Mouse (Mus musculus): ENCODE data around the gene Shd.
"Not testable (repeated sequence)": the region's sequence is repeated elsewhere in the genome, so short reads cannot be mapped to it uniquely, and the experiment has no call there.

Shd gene

DNA sequence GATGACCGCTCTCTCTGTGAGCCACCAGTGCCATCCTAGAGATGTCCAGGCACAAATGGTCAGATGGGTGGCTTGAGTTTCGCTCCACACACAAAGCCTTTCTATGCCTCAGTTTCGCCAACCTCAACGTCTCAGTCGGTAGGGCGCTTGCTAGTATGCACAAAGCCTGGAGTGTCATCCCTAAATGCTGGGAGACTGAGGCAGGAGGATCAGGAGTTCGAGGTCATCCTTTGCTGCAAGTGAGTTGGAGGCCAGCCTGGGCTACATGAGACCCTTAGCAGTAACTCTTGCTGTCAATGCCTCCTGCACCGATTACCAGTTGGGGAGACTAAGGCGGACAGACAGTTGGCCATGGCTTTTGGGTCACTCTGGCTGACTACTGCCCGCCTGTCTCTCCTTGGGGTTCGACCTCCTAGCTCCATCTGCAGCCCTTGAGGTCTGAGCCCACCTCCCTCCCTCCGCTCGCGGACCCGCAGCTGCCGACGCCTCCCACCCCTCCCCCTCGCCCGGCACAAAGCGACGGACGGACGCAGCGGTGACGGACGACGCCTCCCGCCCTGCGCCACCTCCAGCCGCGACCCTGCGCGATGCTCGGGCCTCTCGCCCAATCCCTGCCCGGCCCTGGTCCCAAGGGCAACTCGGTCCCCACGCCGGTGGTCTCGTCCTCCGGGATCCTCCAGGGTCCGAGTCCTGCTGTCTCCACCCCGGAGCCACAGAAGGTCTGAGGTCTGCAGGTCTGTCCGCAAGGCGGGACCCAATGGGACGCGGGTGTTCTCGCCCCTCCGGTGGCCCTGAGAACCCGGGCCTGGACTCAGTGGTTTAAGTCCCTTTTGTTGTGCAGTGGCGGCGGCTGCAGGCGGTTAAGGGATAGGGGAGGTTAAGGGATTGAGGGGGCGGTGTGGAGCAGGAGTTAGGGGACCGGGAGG is at the start of gene Shd:
Gene Shd, plus strand, starts transcription at position 502 of the 926 bp plus-strand sequence.
- peak; percentile 48 to 74 for DNase-seq (ENCODE audit: low spot score in 2 of 2)

DNA sequence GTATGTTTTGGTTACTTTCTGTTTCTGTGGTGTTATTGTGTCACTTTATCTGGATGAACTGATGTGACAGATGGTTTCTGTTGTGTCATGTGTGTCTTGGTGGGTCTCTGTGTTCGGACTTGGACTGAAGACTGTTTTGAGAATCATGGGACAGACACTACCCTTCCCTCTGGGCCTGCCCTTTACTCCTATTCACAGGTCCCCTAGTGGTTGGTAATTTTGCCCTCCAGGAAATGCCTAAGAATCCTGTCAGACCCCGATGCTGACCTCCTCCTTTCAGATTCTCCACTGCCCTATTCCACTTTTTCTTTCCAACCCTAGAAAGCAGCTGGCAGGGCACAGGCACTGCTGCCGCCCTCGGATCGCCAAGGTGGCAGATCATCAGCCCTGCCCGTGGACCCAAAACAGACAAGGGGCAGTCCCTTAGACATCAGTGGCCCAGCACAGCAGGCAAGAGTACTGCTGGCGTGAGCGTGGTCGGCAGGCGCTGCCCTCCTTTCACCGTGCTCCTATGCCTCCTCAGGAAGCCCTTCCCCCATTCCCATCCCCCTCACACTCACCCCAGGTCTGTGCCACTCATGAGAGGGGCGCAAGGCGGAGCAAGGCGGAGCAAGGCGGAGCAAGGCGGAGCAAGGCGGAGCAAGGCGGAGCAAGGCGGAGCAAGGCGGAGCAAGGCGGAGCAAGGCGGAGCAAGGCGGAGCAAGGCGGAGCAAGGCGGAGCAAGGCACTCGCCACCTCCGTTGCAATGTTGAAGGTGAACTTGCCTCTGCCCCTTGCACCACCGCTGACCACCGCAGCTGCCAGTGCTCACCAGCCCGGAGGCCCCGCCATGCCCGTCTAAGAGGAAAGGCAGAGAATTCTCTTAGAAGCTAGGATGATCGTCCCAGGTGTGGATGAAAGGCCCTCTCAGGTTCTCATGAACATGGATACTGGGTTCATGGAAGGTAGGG is 38.4 kb upstream of the Shd start:
- DNase-seq (ENCODE audit: low spot score in 2 of 2), result peak; percentile 23 to 67

DNA sequence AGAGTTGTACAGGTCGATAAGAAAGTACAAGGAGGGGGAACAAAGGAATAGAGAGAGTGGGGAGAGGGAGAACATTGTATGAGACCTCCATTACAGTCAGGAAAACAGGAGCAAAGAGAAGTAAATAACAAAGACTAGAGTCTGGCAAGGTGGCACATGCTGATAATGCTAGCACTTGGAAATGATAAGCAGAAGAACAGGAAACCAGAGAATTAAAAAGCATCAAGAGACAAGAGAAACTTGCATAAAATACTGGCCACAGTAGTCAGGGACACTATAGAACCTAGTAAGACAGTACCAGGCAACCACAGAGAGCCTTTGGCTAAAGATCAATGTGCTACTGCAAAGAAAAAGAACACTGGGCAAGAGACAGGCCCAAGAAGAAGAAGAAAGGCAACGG is 37.6 kb upstream of the Shd start:
- no peak for DNase-seq (ENCODE audit: low spot score in 2 of 2)

DNA sequence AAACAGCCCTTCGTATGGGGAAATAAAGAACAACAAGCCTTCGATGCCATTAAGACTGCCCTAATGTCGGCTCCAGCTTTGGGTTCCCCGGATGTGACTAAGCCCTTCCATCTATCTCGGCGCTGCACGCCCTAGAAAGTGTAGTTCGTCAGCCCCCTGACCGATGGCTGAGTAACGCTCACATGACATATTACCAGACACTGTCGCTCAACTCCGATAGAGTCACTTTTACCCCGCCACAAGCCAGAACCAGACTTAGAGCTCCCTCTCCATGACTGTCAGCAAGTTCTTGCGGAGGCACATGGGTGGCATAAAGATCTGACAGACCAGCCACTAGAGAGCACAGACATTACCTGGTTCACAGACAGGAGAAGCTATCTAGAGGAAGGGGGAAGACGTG is 37.1 kb upstream of the Shd start:
- no peak for DNase-seq (ENCODE audit: low spot score in 2 of 2)

DNA sequence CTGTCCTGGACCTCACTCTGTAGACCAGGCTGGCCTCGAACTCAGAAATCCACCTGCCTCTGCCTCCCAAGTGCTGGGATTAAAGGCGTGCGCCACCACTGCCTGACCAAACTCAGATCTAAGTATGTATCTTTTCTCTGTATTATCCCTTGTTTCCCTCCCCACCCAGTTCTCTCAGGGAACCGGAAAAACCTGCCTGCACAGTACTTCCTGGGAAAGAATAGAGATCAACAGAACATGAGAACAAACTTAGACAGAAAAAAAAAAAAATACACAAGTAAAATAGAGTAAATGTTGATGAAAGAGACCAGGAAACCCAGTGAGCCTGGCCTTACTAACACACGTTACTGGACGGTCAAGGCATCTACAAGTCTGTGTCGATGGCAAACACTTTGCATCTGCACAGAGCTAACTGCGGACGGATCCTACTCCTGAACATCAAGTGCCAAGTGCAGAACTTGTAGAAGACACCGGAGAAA is 25.8 kb upstream of the Shd start:
- DNase-seq (ENCODE audit: low spot score in 2 of 2), result not testable (repeated sequence)

DNA sequence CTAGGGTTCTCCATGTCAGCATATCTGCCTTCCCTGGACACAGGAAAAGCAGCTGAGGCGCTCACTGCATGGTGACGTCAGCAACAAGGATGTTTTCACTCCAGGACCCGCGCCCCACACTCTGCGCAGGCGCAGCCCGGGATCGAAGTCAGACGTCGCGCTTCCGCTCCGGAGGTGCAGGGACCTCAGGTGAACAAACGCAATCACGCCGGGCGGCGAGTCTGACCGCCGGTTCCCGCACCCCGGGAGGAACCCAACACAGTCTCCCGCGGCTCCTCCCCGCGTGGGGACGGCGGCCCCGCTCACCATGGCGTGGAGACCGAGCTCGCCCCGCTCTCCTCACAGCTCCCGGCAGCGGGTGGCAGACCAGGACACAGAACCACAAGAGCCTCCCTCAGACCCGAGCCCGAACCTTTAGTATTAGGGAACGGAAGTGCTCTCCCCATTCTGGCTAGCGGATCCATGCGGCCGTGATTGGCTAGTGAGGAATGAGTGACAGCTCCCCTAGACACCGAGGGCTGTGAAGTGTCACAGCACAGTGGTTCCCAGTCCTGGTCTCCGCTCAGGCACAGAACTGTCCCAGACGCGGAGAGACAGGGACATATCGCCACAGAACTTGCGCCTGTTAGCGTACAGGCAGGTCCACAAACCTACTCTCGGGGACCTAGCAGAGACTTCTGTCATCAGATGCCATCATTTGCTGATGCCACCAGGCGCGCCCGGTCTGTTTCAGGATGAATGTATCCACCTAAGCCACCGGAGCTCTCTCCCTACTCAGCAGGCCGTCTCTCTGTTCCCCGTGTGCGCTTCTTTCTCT is 25.2 kb upstream of the Shd start:
- DNase-seq (ENCODE audit: low spot score in 2 of 2), result peak; percentile 70 to 86

DNA sequence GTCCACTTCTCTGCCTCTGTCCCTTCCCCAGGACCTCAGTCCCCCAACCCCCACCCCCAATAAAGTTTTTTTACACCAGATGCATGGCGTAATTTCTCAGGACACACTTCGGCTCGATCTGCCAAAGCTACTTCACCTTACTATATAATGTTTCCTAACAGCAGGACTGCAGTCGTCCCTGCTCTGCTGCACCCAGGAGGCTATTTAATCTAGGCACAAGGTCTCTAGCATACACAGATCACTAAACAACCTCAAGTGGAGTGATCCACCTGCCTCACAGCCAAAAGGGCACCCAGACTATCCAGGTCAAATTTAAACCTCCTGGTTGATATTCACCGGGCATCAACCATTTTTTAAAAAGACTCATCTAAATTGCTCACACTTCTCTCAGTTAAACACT is 24.6 kb upstream of the Shd start:
- no peak for DNase-seq (ENCODE audit: low spot score in 2 of 2)

DNA sequence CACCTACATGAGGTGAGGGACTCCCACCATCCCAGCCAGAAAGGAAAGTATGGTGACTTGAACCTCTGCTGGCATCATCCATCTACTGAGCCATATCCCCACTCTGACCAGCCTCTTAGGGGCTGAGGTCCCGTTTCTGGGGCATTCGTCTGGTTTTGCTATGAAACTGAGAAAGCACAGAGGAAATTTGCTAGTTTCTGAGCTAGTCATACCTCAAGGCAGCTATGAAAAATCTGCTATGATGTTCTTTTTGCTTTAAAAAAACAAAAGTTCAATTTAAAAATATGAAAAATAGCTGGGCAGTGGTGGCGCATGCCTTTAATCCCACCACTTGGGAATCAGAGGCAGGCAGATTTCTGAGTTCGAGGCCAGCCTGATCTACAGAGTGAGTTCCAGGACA is 21.6 kb upstream of the Shd start:
- no peak for DNase-seq (ENCODE audit: low spot score in 2 of 2)

DNA sequence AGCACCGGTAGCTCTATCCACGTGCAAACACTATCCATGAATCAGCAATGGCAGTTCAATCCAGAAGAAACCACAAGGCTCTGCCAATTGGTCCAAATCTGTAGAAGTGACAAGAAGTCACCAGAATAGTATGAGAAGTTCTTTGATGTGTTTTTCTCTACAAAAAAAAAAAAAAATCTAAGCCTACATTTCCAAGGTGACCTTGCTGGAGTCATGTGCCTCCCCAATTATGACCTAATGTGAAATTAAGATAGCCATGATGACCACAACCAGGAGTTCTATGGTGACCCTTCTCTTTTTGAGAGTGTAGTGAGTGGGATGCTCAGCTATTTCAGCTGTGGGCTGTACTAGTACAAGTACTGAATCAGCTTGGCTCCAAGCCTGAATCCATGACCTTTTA is 20.9 kb upstream of the Shd start, which contains the start of gene Zfp119b:
Gene Zfp119b, minus strand, starts transcription at position 101 of the 400 bp plus-strand sequence.
- no peak for DNase-seq (ENCODE audit: low spot score in 2 of 2)

DNA sequence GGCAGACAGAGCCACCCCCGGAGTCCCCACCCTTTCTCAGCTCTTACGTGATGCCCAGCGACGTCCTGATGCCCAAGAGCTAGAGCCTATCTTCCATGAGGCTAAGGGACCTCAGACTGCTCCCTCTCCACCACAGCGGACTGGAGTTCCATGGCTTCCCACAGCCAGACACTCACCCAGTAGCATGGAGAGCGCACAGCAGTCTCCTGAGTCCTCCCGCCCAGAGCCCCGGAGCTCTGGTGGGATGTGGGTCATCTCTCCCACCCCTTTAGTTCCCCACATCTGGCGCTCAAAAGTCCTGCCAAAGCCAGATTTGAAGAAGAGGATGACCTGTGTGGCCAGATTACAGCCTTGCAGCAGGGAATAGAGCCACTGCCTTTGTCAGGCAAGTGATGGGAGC is 19.7 kb upstream of the Shd start:
- no peak for DNase-seq (ENCODE audit: low spot score in 2 of 2)

DNA sequence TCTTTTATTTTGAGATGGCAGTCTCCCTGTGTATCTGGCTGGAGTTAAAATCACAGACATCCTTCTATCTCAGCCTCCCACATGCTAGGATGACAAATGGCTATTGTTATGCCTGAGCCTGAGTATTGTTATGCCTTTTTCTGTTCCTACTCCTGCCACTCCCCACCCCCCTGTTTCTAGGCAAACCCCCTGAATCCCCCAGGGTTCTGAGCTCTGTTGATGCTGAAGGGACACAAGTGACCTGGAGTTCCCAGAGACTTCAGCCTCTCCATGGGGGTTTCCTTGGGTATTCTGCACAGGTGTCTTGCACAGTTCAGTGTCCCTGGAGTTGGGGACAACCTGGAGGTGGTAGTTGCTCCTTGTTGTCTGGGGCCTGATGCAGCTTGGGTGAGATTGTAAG is 18.2 kb upstream of the Shd start:
- no peak for DNase-seq (ENCODE audit: low spot score in 2 of 2)

DNA sequence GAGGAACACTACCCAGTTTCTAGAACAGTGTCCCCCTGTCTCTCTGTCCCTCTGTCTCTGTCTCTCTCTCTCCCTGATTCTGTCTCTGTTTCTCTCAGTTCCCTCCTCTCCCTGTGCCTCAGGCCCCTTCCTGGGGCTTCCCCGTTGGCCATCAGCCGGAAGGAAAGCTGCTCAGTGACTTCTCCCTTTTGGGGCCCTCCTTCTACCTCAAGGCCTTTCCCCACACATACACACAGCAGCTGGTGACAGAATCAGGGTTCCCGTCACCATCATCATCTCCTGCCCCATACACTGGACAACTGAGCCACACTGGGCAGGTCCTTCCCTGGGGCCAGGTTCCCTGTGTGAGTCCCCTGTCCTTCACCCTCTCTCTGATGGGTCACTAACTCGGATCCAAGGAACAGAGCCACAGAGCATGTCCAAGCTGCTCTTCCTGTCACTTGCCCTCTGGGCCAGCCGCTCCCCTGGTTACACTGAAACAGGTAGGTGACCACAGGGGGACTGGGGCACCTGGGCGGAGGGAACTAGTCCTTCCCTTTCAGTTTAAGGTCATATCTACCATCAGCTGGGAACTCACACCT is 17.7 kb upstream of the Shd start, which contains the start of gene Ebi3:
Gene Ebi3, plus strand, starts transcription at position 194 of the 581 bp plus-strand sequence.
- DNase-seq (ENCODE audit: low spot score in 2 of 2), result no peak

DNA sequence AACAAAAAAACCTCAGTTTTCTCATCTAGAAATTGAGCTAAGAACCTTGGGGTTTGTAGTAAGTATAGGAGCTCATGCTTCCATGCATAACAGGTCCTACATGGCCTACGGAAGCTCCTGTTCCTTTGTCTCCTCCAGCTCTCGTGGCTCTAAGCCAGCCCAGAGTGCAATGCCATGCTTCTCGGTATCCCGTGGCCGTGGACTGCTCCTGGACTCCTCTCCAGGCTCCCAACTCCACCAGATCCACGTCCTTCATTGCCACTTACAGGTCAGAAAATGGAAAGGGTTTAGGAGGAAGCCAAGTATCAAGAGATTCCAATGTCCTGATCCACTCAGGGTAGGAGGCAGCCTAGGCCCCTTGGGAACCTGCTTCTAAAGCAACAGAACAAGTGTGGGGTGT is 16.5 kb upstream of the Shd start:
- no peak for DNase-seq (ENCODE audit: low spot score in 2 of 2)

DNA sequence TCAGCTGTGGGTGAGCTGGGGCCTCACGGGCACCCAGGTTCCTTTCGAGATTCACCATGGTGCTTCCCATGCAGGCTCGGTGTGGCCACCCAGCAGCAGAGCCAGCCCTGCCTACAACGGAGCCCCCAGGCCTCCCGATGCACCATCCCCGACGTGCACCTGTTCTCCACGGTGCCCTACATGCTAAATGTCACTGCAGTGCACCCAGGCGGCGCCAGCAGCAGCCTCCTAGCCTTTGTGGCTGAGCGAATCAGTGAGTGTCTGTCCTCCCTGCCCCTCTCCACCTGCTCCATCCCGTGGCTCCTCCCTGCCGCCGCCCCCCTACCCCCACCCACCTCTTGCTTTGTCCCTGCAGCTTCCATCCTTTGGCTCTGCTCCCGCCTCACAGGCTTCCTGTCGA is 16.0 kb upstream of the Shd start:
- DNase-seq (ENCODE audit: low spot score in 2 of 2), result no peak

DNA sequence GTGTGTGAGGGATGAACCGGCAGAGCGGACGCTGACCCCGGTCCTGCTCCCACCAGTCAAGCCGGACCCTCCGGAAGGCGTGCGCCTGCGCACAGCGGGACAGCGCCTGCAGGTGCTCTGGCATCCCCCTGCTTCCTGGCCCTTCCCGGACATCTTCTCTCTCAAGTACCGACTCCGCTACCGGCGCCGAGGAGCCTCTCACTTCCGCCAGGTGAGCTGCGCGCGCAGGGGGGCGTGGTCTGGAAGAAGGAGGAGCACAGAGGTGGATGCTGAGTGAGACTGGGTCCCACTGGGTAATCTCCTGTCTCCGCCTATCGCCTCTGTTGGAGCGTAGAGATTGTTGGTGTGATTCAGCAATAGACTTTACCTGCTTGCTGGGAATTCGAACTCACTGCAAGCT is 14.1 kb upstream of the Shd start:
- DNase-seq (ENCODE audit: low spot score in 2 of 2), result peak; percentile 49 to 74

DNA sequence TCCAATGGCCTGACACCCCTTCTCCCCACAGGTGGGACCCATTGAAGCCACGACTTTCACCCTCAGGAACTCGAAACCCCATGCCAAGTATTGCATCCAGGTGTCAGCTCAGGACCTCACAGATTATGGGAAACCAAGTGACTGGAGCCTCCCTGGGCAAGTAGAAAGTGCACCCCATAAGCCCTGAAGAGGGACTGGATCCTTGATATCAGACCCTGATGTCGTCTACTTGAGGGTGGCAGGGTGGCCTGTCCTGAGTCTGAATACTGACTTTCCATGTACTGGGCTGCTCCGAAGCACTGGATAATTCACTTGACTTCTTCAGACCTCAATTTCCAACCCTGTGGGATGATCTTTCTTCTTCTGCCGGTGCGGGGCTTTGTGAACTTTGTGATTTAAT is 13.7 kb upstream of the Shd start:
- peak in 1 of 2 experiments; percentile 16 for DNase-seq (ENCODE audit: low spot score in 2 of 2)

DNA sequence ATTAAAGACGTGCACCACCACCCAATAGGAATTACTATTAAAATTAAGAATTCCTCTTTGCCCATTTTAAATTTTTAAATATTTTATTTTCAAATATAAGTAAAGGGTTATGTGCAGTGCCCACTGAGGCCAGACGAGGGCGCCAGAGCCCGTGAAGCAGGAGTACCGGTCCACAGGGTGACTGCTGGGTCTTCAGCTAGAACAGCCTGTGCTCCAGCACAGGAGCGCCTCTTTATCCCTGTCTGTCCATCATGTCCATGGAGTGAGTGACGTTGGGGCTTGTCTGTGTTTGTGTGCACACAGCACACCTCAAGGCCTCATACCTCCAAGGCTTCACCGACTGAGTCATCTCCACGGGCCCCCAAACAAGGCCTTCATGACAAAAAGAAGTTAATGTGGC is 13.1 kb upstream of the Shd start:
- DNase-seq (ENCODE audit: low spot score in 2 of 2), result peak; percentile 55 to 74

DNA sequence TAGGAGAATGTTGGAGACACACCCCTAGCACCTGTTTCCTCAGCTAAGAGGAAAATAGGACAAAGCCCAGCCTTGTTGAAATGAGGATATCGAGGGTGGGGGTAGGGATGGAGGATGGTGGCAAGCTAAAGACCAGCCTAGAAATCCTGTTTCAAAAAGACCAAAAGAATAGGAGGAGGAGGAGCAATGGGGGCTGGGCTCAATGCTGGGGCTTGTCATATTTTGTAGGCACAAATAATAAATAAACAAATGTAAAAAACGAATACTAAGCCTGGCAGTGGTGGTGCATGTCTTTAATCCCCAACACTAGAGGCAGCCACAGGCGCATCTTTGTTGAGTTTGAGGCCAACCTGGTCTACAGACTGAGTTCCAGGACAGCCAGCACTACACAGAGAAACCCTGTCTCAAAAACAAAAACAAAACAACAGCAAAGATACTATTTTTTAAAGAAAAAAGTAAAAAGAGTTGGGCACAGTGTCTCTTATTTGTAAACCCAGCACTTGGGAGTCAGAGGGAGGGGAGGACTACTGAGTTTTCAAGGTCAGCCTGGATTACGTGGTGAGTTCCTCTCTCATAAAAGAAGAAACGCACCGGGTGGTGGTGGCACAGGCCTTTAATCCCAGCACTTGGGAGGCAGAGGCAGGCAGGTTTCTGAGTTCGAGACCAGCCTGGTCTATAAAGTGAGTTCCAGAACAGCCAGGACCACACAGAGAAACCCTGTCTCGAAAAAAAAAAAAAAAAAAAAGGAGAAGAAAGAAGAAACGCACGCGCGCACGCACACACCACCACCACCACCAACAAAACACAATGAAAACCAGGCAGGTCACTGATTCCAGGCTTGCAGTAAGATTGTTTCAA is 12.3 kb upstream of the Shd start:
- DNase-seq (ENCODE audit: low spot score in 2 of 2), result peak in 1 of 2 experiments; percentile 18

DNA sequence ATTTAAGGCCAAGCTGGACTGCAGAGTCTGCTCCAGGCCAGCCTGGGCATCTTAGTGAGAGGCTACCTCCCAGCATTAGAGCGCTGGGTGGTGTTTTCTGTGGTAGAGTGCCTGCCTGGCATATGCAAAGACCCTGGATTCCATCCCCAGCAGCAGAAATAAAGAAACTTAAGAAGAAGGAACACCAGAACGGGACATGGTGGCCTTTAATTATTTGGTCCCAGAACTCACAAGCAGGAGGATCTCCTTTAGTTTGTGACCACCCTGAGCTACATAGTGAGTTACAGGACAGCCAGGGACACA is 11.7 kb upstream of the Shd start:
- DNase-seq (ENCODE audit: low spot score in 2 of 2), result no peak

All from cerebellum, postnatal 4 days (tissue).